Mouse (Mus musculus): ENCODE data around the gene Sipa1. TPM values are rescaled to one million over a fixed set of nuclear protein-coding genes. Genes with fewer than 3 reads are reported as not detected.
A peak's percentile ranks its signal among the peaks of the same experiment; 100 is the strongest.

The Sipa1 gene
- polyA plus RNA-seq, 1 experiment from 2014 or later: 11.5 TPM

GRCm38 (mm10) chr19:5608707-5609106 is 54.8 kb downstream of the Sipa1 start:
- Histone ChIP-seq H3K4me1 (ENCODE audit: control insufficient read depth, insufficient read depth, low read length) (peaks cover 22% of the 10 kb centered on the region), H3K27ac (replicated peaks; ENCODE audit: low read depth, low read length) (peak overlapping the region; percentile 99; the same call in 1 of the 2 replicates), H3K4me2 (ENCODE audit: low read length) (peak overlapping the region; percentile 81), H3K4me3 (replicated peaks; ENCODE audit: low read depth, low read length) (peak overlapping the region; percentile 63), H3K36me3 (ENCODE audit: control insufficient read depth, insufficient read depth, low read length) (peaks cover 52% of the 10 kb centered on the region), H3K9me3 (ENCODE audit: control insufficient read depth, low read length) (no peaks in the 10 kb centered on the region), H3K27me3 (ENCODE audit: control insufficient read depth, insufficient read depth, low read length) (no peaks in the 10 kb centered on the region), H3K9ac (replicated peaks; ENCODE audit: low read length) (peak overlapping the region; percentile 89)
- ATAC-seq (ENCODE audit: low FRiP score, low TSS enrichment) (no peak), DNase-seq (no peak)
- WGBS: 94% methylated on average over 13 of the region's 13 CpGs

- H3K27ac ChIP-seq (replicated peaks; ENCODE audit: low read depth, low read length): no peak overlapping the region
- ATAC-seq (ENCODE audit: low FRiP score, low TSS enrichment) (no peak), DNase-seq (no peak)
- H3K4me3 ChIP-seq (replicated peaks; ENCODE audit: low read depth, low read length): no peak overlapping the region
- no peaks in the 10 kb centered on the region for H3K9me3 ChIP-seq (ENCODE audit: control insufficient read depth, low read length)
- H3K4me1 ChIP-seq (ENCODE audit: control insufficient read depth, insufficient read depth, low read length): peaks cover 26% of the 10 kb centered on the region
- peaks cover 60% of the 10 kb centered on the region for H3K36me3 ChIP-seq (ENCODE audit: control insufficient read depth, insufficient read depth, low read length)
- WGBS: 97% methylated on average over 26 of the region's 26 CpGs
- peak overlapping the region; percentile 19; the same call in 1 of the 2 replicates for H3K4me2 ChIP-seq (ENCODE audit: low read length)
- H3K9ac ChIP-seq (replicated peaks; ENCODE audit: low read length): no peak overlapping the region
- H3K27me3 ChIP-seq (ENCODE audit: control insufficient read depth, insufficient read depth, low read length): no peaks in the 10 kb centered on the region
Observed at GRCm38 (mm10) chr19:5607705-5608410, 55.6 kb downstream of the Sipa1 start.

GRCm38 (mm10) chr19:5606196-5606595 is 57.3 kb downstream of the Sipa1 start:
- Histone ChIP-seq H3K27ac (replicated peaks; ENCODE audit: low read depth, low read length) (no peak overlapping the region), H3K36me3 (ENCODE audit: control insufficient read depth, insufficient read depth, low read length) (peaks cover 61% of the 10 kb centered on the region), H3K4me1 (ENCODE audit: control insufficient read depth, insufficient read depth, low read length) (peaks cover 33% of the 10 kb centered on the region), H3K9me3 (ENCODE audit: control insufficient read depth, low read length) (no peaks in the 10 kb centered on the region), H3K4me2 (ENCODE audit: low read length) (no peak overlapping the region), H3K4me3 (replicated peaks; ENCODE audit: low read depth, low read length) (no peak overlapping the region), H3K9ac (replicated peaks; ENCODE audit: low read length) (no peak overlapping the region), H3K27me3 (ENCODE audit: control insufficient read depth, insufficient read depth, low read length) (no peaks in the 10 kb centered on the region)
- no peak for ATAC-seq (ENCODE audit: low FRiP score, low TSS enrichment)
- WGBS: 89% methylated on average over 8 of the region's 8 CpGs
- no peak for DNase-seq

- Histone ChIP-seq H3K4me1 (ENCODE audit: control insufficient read depth, insufficient read depth, low read length) (peaks cover 24% of the 10 kb centered on the region), H3K9ac (replicated peaks; ENCODE audit: low read length) (no peak overlapping the region), H3K9me3 (ENCODE audit: control insufficient read depth, low read length) (no peaks in the 10 kb centered on the region), H3K27ac (replicated peaks; ENCODE audit: low read depth, low read length) (no peak overlapping the region), H3K4me2 (ENCODE audit: low read length) (no peak overlapping the region), H3K27me3 (ENCODE audit: control insufficient read depth, insufficient read depth, low read length) (no peaks in the 10 kb centered on the region), H3K36me3 (ENCODE audit: control insufficient read depth, insufficient read depth, low read length) (peaks cover 61% of the 10 kb centered on the region), H3K4me3 (replicated peaks; ENCODE audit: low read depth, low read length) (no peak overlapping the region)
- DNase-seq: no peak
- ATAC-seq (ENCODE audit: low FRiP score, low TSS enrichment): no peak
- 92% methylated on average over 7 of the region's 7 CpGs for WGBS
Observed at GRCm38 (mm10) chr19:5605126-5605525, 58.4 kb downstream of the Sipa1 start.

- ATAC-seq (ENCODE audit: low FRiP score, low TSS enrichment) (no peak), DNase-seq (no peak)
- Histone ChIP-seq H3K27ac (replicated peaks; ENCODE audit: low read depth, low read length) (no peak overlapping the region), H3K4me2 (ENCODE audit: low read length) (no peak overlapping the region), H3K9me3 (ENCODE audit: control insufficient read depth, low read length) (no peaks in the 10 kb centered on the region), H3K4me3 (replicated peaks; ENCODE audit: low read depth, low read length) (no peak overlapping the region), H3K36me3 (ENCODE audit: control insufficient read depth, insufficient read depth, low read length) (peaks cover 59% of the 10 kb centered on the region), H3K9ac (replicated peaks; ENCODE audit: low read length) (no peak overlapping the region), H3K4me1 (ENCODE audit: control insufficient read depth, insufficient read depth, low read length) (peaks cover 17% of the 10 kb centered on the region), H3K27me3 (ENCODE audit: control insufficient read depth, insufficient read depth, low read length) (no peaks in the 10 kb centered on the region)
- 94% methylated on average over 7 of the region's 7 CpGs for WGBS
Observed at GRCm38 (mm10) chr19:5603664-5604063, 59.8 kb downstream of the Sipa1 start.

GRCm38 (mm10) chr19:5601752-5602541 is 61.6 kb downstream of the Sipa1 start, which contains the start of gene Rnaseh2c:
Rnaseh2c (plus strand) TSS chr19:5601873.
- Histone ChIP-seq H3K9ac (replicated peaks; ENCODE audit: low read length) (peak within 1 kb of the TSS; percentile 80), H3K9me3 (ENCODE audit: control insufficient read depth, low read length) (no peaks in the 10 kb centered on the region), H3K4me3 (replicated peaks; ENCODE audit: low read depth, low read length) (peak within 1 kb of the TSS; percentile 74), H3K27me3 (ENCODE audit: control insufficient read depth, insufficient read depth, low read length) (no peaks in the 10 kb centered on the region), H3K36me3 (ENCODE audit: control insufficient read depth, insufficient read depth, low read length) (peaks cover 41% of the 10 kb centered on the region), H3K4me1 (ENCODE audit: control insufficient read depth, insufficient read depth, low read length) (peaks cover 10% of the 10 kb centered on the region), H3K27ac (replicated peaks; ENCODE audit: low read depth, low read length) (peak within 1 kb of the TSS; percentile 84), H3K4me2 (ENCODE audit: low read length) (peak within 1 kb of the TSS; percentile 92)
- DNase-seq (peak; percentile 93), ATAC-seq (ENCODE audit: low FRiP score, low TSS enrichment) (peak; percentile 84)
- WGBS: under 1% methylated on average over 64 of the region's 64 CpGs

Small RNA genes within 50 kb of the gene (microRNA-seq; reads per million reads assigned to microRNA genes)
- gene Mir6987: 0.88 reads per million

Other genes with a start within 250 kb of the Sipa1 start
- gene Drap1, start 238.7 kb downstream of the Sipa1 start, polyA plus RNA-seq (2014; fragmentation: Nextera tagmentation; extraction: Ambion mirVana): 225 and 299 TPM in 2 replicates
- 53.7 and 65.2 TPM in 2 replicates for gene AI837181, start 238.6 kb downstream of the Sipa1 start, polyA plus RNA-seq (2014; fragmentation: Nextera tagmentation; extraction: Ambion mirVana)
- gene Fosl1, start 216.2 kb downstream of the Sipa1 start, polyA plus RNA-seq (2014; fragmentation: Nextera tagmentation; extraction: Ambion mirVana): not detected in 2 replicates
- 7.6 and 9.1 TPM in 2 replicates for gene Ccdc85b, start 205.8 kb downstream of the Sipa1 start, polyA plus RNA-seq (2014; fragmentation: Nextera tagmentation; extraction: Ambion mirVana)
- gene Fibp, start 203.1 kb downstream of the Sipa1 start, polyA plus RNA-seq (2014; fragmentation: Nextera tagmentation; extraction: Ambion mirVana): 169 and 199 TPM in 2 replicates
- gene Ctsw, start 195.2 kb downstream of the Sipa1 start, polyA plus RNA-seq (2014; fragmentation: Nextera tagmentation; extraction: Ambion mirVana): 4.3 and 4.9 TPM in 2 replicates
- 18.0 and 28.7 TPM in 2 replicates for gene Efemp2, start 189.8 kb downstream of the Sipa1 start, polyA plus RNA-seq (2014; fragmentation: Nextera tagmentation; extraction: Ambion mirVana)
- gene Mus81, start 175.3 kb downstream of the Sipa1 start, polyA plus RNA-seq (2014; fragmentation: Nextera tagmentation; extraction: Ambion mirVana): 43.4 and 49.3 TPM in 2 replicates
- gene Cfl1, start 173.3 kb downstream of the Sipa1 start, polyA plus RNA-seq (2014; fragmentation: Nextera tagmentation; extraction: Ambion mirVana): 4,021 and 4,124 TPM in 2 replicates
- gene 1700020D05Rik, start 159.9 kb downstream of the Sipa1 start, polyA plus RNA-seq (2014; fragmentation: Nextera tagmentation; extraction: Ambion mirVana): 0.36 TPM in 2 replicates
- gene Snx32, start 153.2 kb downstream of the Sipa1 start, polyA plus RNA-seq (2014; fragmentation: Nextera tagmentation; extraction: Ambion mirVana): 89.8 and 98.4 TPM in 2 replicates
- not detected in 2 replicates for gene Ovol1, start 103.1 kb downstream of the Sipa1 start, polyA plus RNA-seq (2014; fragmentation: Nextera tagmentation; extraction: Ambion mirVana)
- gene Ap5b1, start 95.7 kb downstream of the Sipa1 start, polyA plus RNA-seq (2014; fragmentation: Nextera tagmentation; extraction: Ambion mirVana): 1.6 and 2.8 TPM in 2 replicates
- gene Rnaseh2c, start 61.8 kb downstream of the Sipa1 start, polyA plus RNA-seq (2014; fragmentation: Nextera tagmentation; extraction: Ambion mirVana): 46.8 and 58.8 TPM in 2 replicates
- 49.5 and 58.3 TPM in 2 replicates for gene Kat5, start 53.5 kb downstream of the Sipa1 start, polyA plus RNA-seq (2014; fragmentation: Nextera tagmentation; extraction: Ambion mirVana)
- gene Rela, start 26.2 kb downstream of the Sipa1 start, polyA plus RNA-seq (2014; fragmentation: Nextera tagmentation; extraction: Ambion mirVana): 30.0 and 30.2 TPM in 2 replicates
- 6.8 and 12.1 TPM in 2 replicates for gene Map3k11, start 25.0 kb upstream of the Sipa1 start, polyA plus RNA-seq (2014; fragmentation: Nextera tagmentation; extraction: Ambion mirVana)
- gene Pcnx3, start 25.2 kb upstream of the Sipa1 start, polyA plus RNA-seq (2014; fragmentation: Nextera tagmentation; extraction: Ambion mirVana): 33.6 and 34.4 TPM in 2 replicates
- gene Kcnk7, start 40.7 kb upstream of the Sipa1 start, polyA plus RNA-seq (2014; fragmentation: Nextera tagmentation; extraction: Ambion mirVana): 0.21 and 0.28 TPM in 2 replicates
- gene Ehbp1l1, start 62.6 kb upstream of the Sipa1 start, polyA plus RNA-seq (2014; fragmentation: Nextera tagmentation; extraction: Ambion mirVana): 12.4 and 14.3 TPM in 2 replicates
- 154 and 169 TPM in 2 replicates for gene Fam89b, start 65.9 kb upstream of the Sipa1 start, polyA plus RNA-seq (2014; fragmentation: Nextera tagmentation; extraction: Ambion mirVana)
- 10.1 and 10.5 TPM in 2 replicates for gene Ltbp3, start 77.2 kb upstream of the Sipa1 start, polyA plus RNA-seq (2014; fragmentation: Nextera tagmentation; extraction: Ambion mirVana)
- 73.5 and 78.2 TPM in 2 replicates for gene Scyl1, start 107.7 kb upstream of the Sipa1 start, polyA plus RNA-seq (2014; fragmentation: Nextera tagmentation; extraction: Ambion mirVana)
- 8.3 and 12.2 TPM in 2 replicates for gene Frmd8, start 211.6 kb upstream of the Sipa1 start, polyA plus RNA-seq (2014; fragmentation: Nextera tagmentation; extraction: Ambion mirVana)
- gene Slc25a45, start 214.1 kb upstream of the Sipa1 start, polyA plus RNA-seq (2014; fragmentation: Nextera tagmentation; extraction: Ambion mirVana): 0.73 and 1.2 TPM in 2 replicates
- gene Tigd3, start 230.4 kb upstream of the Sipa1 start, polyA plus RNA-seq (2014; fragmentation: Nextera tagmentation; extraction: Ambion mirVana): 9.9 and 10.8 TPM in 2 replicates
- gene Dpf2, start 249.3 kb upstream of the Sipa1 start, polyA plus RNA-seq (2014; fragmentation: Nextera tagmentation; extraction: Ambion mirVana): 96.6 and 108 TPM in 2 replicates